ENCODE assay signal across 8 mouse cellular contexts in genomic region chr9:59751966-59752365, GRCm38 (mm10). TPM values are rescaled to one million over a fixed set of nuclear protein-coding genes. Genes with fewer than 3 reads are reported as not detected.
DNase-seq lines count a peak whose midpoint lies in the region; ATAC-seq lines count a peak whose summit lies in the region.

No protein-coding gene starts in this region.

- H3K9me3 ChIP-seq in forebrain, embryonic 10.5 days = no peaks in the 10 kb centered on the region
- H3K9me3 ChIP-seq in liver, embryonic 12.5 days (replicated peaks) = no peaks in the 10 kb centered on the region
- H3K9me3 ChIP-seq in stomach, embryonic 15.5 days = no peaks in the 10 kb centered on the region

- peak overlapping the region; percentile 96; the same call in 1 of the 2 replicates for H3K27ac ChIP-seq in forebrain, embryonic 10.5 days
- peak overlapping the region; percentile 91 for H3K27ac ChIP-seq in liver, embryonic 12.5 days
- H3K27ac ChIP-seq in stomach, embryonic 15.5 days = no peak overlapping the region

- H3K36me3 ChIP-seq in forebrain, embryonic 10.5 days (replicated peaks) = no peaks in the 10 kb centered on the region
- no peaks in the 10 kb centered on the region for H3K36me3 ChIP-seq in liver, embryonic 12.5 days
- H3K36me3 ChIP-seq in stomach, embryonic 15.5 days = no peaks in the 10 kb centered on the region

- H3K9ac ChIP-seq in liver, embryonic 12.5 days = peak overlapping the region; percentile 81
- H3K9ac ChIP-seq in stomach, embryonic 15.5 days = peak overlapping the region; percentile 59; the same call in 1 of the 2 replicates

- peak overlapping the region; percentile 90 for H3K4me2 ChIP-seq in liver, embryonic 12.5 days
- H3K4me2 ChIP-seq in stomach, embryonic 15.5 days = peak overlapping the region; percentile 82

- peaks cover 25% of the 10 kb centered on the region for H3K4me1 ChIP-seq in forebrain, embryonic 10.5 days
- peaks cover 24% of the 10 kb centered on the region for H3K4me1 ChIP-seq in liver, embryonic 12.5 days
- H3K4me1 ChIP-seq in stomach, embryonic 15.5 days = 0 out of 2 replicates have a peak, but pooled peaks cover 9% of the 10 kb centered on the region

- H3K27me3 ChIP-seq in forebrain, embryonic 10.5 days (ENCODE audit: poor library complexity, severe bottlenecking) = no peaks in the 10 kb centered on the region
- no peaks in the 10 kb centered on the region for H3K27me3 ChIP-seq in liver, embryonic 12.5 days (replicated peaks)
- H3K27me3 ChIP-seq in stomach, embryonic 15.5 days (replicated peaks) = no peaks in the 10 kb centered on the region

- peak; percentile 42 for DNase-seq in cerebellum, adult 9-10 months
- no peak for DNase-seq in cerebellum, adult 11-12 months
- DNase-seq in 3T3-L1 (ENCODE audit: low read depth, low spot score) = peak; percentile 25
- DNase-seq in forebrain, embryonic 10.5 days (ENCODE audit: extremely low spot score, low spot score) = no peak
- DNase-seq in kidney, adult 18-20 months = no peak

- ATAC-seq in liver, embryonic 12.5 days = no peak
- ATAC-seq in stomach, embryonic 15.5 days (ENCODE audit: insufficient read depth, low FRiP score, low read depth) = no peak
- ATAC-seq in monocyte, adult 5-6 weeks (replicated peaks; ENCODE audit: insufficient number of reproducible peaks, low FRiP score, low TSS enrichment, poor library complexity, severe bottlenecking) = no peak

- WGBS in forebrain, embryonic 10.5 days = 20% methylated on average over 2 of the region's 2 CpGs
- WGBS in liver, embryonic 12.5 days (ENCODE audit: insufficient replicate concordance) = 2% methylated on average over 2 of the region's 2 CpGs
- WGBS in stomach, embryonic 15.5 days = 0% methylated on average over 2 of the region's 2 CpGs

- peak overlapping the region; percentile 96 for H3K4me3 ChIP-seq in forebrain, embryonic 10.5 days
- H3K4me3 ChIP-seq in liver, embryonic 12.5 days = peak overlapping the region; percentile 86
- peak overlapping the region; percentile 93 for H3K4me3 ChIP-seq in stomach, embryonic 15.5 days (replicated peaks)

RNA-seq across cellular contexts. Expression of gene Myo9a, which starts 1.3 kb away (rescaled TPM):
- polyA plus RNA-seq in forebrain, embryonic 10.5 days (2016; fragmentation: Nextera tagmentation; extraction: Ambion mirVana) = 9.7 and 11.4 TPM in 2 replicates
- polyA plus RNA-seq in liver, embryonic 12.5 days (2016; fragmentation: Nextera tagmentation; extraction: Ambion mirVana) = 4.9 and 5.0 TPM in 2 replicates
- 14.1 and 14.7 TPM in 2 replicates for polyA plus RNA-seq in stomach, embryonic 15.5 days (2015; fragmentation: Nextera tagmentation; extraction: Ambion mirVana)
- 12.7 to 31.5 TPM (median 27.3 TPM) in 3 replicates for total RNA-seq in monocyte, adult 5-6 weeks (2017)

RNA-seq across cellular contexts. Expression of gene Senp8, which starts 1.5 kb away (rescaled TPM):
- polyA plus RNA-seq in forebrain, embryonic 10.5 days (2016; fragmentation: Nextera tagmentation; extraction: Ambion mirVana) = 16.1 and 20.7 TPM in 2 replicates
- polyA plus RNA-seq in liver, embryonic 12.5 days (2016; fragmentation: Nextera tagmentation; extraction: Ambion mirVana) = 5.0 and 5.7 TPM in 2 replicates
- 10.0 and 10.5 TPM in 2 replicates for polyA plus RNA-seq in stomach, embryonic 15.5 days (2015; fragmentation: Nextera tagmentation; extraction: Ambion mirVana)
- total RNA-seq in monocyte, adult 5-6 weeks (2017) = 0.57 to 5.4 TPM (median 0.85 TPM) in 3 replicates

Comparison
In these comparisons a context has a peak if more than half of its experiments do, and no peak if none do; other contexts are left out.
1. DNase-seq: peak in cerebellum, adult 9-10 months (single experiment) and 3T3-L1 (single experiment); none in cerebellum, adult 11-12 months (single experiment), forebrain, embryonic 10.5 days (single experiment) and kidney, adult 18-20 months (single experiment).
2. Peak in every context shown above with its lines, with median percentiles within 50 percentile points of each other: H3K4me3 ChIP-seq.